Mouse (Mus musculus): ENCODE data around the gene Fam107a. TPM values are rescaled to one million over a fixed set of nuclear protein-coding genes. Genes with fewer than 3 reads are reported as not detected.
"Not testable (repeated sequence)": the region's sequence is repeated elsewhere in the genome, so short reads cannot be mapped to it uniquely, and the experiment has no call there.

Gene Fam107a
- polyA plus RNA-seq, 1 experiment: not detected

- Histone ChIP-seq H3K4me1 (ENCODE audit: control insufficient read depth, insufficient read depth, low read length) (0 out of 2 replicates have a peak, but pooled peaks cover 6% of the 10 kb centered on the region), H3K27ac (ENCODE audit: insufficient read depth, low read length) (no peak overlapping the region), H3K4me3 (ENCODE audit: insufficient read depth, low read length) (no peak overlapping the region)
- no peak for TF ChIP-seq CTCF (IDR thresholded peaks at IDR 0.05; ENCODE audit: borderline replicate concordance, insufficient read depth, low read length)
- no peak for TF ChIP-seq POLR2A (IDR thresholded peaks at IDR 0.05; ENCODE audit: low read depth, low read length)
These were observed 15.1 kb downstream of the Fam107a start for GRCm38 (mm10) chr14:8302687-8303086.

GRCm38 (mm10) chr14:8300281-8300680 is 17.5 kb downstream of the Fam107a start:
- H3K4me3 ChIP-seq (ENCODE audit: insufficient read depth, low read length): no peak overlapping the region

GRCm38 (mm10) chr14:8297889-8298293 is 19.9 kb downstream of the Fam107a start:
- peaks cover 11% of the 10 kb centered on the region for H3K4me1 ChIP-seq (ENCODE audit: control insufficient read depth, insufficient read depth, low read length)
- no peak for TF ChIP-seq CTCF (IDR thresholded peaks at IDR 0.05; ENCODE audit: borderline replicate concordance, insufficient read depth, low read length)
- no peak for TF ChIP-seq POLR2A (IDR thresholded peaks at IDR 0.05; ENCODE audit: low read depth, low read length)
- H3K27ac ChIP-seq (ENCODE audit: insufficient read depth, low read length): no peak overlapping the region
- no peak overlapping the region for H3K4me3 ChIP-seq (ENCODE audit: insufficient read depth, low read length)

More at GRCm38 (mm10) chr14:8300281-8300680, 17.5 kb downstream of the Fam107a start:
- TF ChIP-seq POLR2A (IDR thresholded peaks at IDR 0.05; ENCODE audit: low read depth, low read length): no peak
- TF ChIP-seq CTCF (IDR thresholded peaks at IDR 0.05; ENCODE audit: borderline replicate concordance, insufficient read depth, low read length): peak; percentile 27; the same call in 1 of the 2 replicates
- 0 out of 2 replicates have a peak, but pooled peaks cover 3% of the 10 kb centered on the region for H3K4me1 ChIP-seq (ENCODE audit: control insufficient read depth, insufficient read depth, low read length)
- no peak overlapping the region for H3K27ac ChIP-seq (ENCODE audit: insufficient read depth, low read length)

GRCm38 (mm10) chr14:8294257-8294656 is 23.6 kb downstream of the Fam107a start:
- Histone ChIP-seq H3K4me1 (ENCODE audit: control insufficient read depth, insufficient read depth, low read length) (peaks cover 11% of the 10 kb centered on the region), H3K4me3 (ENCODE audit: insufficient read depth, low read length) (no peak overlapping the region), H3K27ac (ENCODE audit: insufficient read depth, low read length) (peak overlapping the region; percentile 98)
- no peak for TF ChIP-seq CTCF (IDR thresholded peaks at IDR 0.05; ENCODE audit: borderline replicate concordance, insufficient read depth, low read length)
- TF ChIP-seq POLR2A (IDR thresholded peaks at IDR 0.05; ENCODE audit: low read depth, low read length): no peak

GRCm38 (mm10) chr14:8286595-8286994 is 31.2 kb downstream of the Fam107a start:
- H3K4me3 ChIP-seq (ENCODE audit: insufficient read depth, low read length); H3K4me1 ChIP-seq (ENCODE audit: control insufficient read depth, insufficient read depth, low read length); H3K27ac ChIP-seq (ENCODE audit: insufficient read depth, low read length): not testable (repeated sequence)

GRCm38 (mm10) chr14:8283784-8284183 is 34.0 kb downstream of the Fam107a start:
- no peak for TF ChIP-seq CTCF (IDR thresholded peaks at IDR 0.05; ENCODE audit: borderline replicate concordance, insufficient read depth, low read length)
- TF ChIP-seq POLR2A (IDR thresholded peaks at IDR 0.05; ENCODE audit: low read depth, low read length): no peak
- Histone ChIP-seq H3K27ac (ENCODE audit: insufficient read depth, low read length) (no peak overlapping the region), H3K4me1 (ENCODE audit: control insufficient read depth, insufficient read depth, low read length) (no peaks in the 10 kb centered on the region), H3K4me3 (ENCODE audit: insufficient read depth, low read length) (no peak overlapping the region)

- H3K27ac ChIP-seq (ENCODE audit: insufficient read depth, low read length); H3K4me3 ChIP-seq (ENCODE audit: insufficient read depth, low read length); H3K4me1 ChIP-seq (ENCODE audit: control insufficient read depth, insufficient read depth, low read length): not testable (repeated sequence)
These were observed 46.5 kb downstream of the Fam107a start for GRCm38 (mm10) chr14:8271281-8271680.

- TF ChIP-seq POLR2A (IDR thresholded peaks at IDR 0.05; ENCODE audit: low read depth, low read length) (no peak), CTCF (IDR thresholded peaks at IDR 0.05; ENCODE audit: borderline replicate concordance, insufficient read depth, low read length) (no peak)
- no peak overlapping the region for H3K4me3 ChIP-seq (ENCODE audit: insufficient read depth, low read length)
- no peaks in the 10 kb centered on the region for H3K4me1 ChIP-seq (ENCODE audit: control insufficient read depth, insufficient read depth, low read length)
- no peak overlapping the region for H3K27ac ChIP-seq (ENCODE audit: insufficient read depth, low read length)
These were observed 53.4 kb downstream of the Fam107a start for GRCm38 (mm10) chr14:8264378-8264777.

- Histone ChIP-seq H3K4me3 (ENCODE audit: insufficient read depth, low read length) (no peak overlapping the region), H3K4me1 (ENCODE audit: control insufficient read depth, insufficient read depth, low read length) (no peaks in the 10 kb centered on the region), H3K27ac (ENCODE audit: insufficient read depth, low read length) (no peak overlapping the region)
- no peak for TF ChIP-seq POLR2A (IDR thresholded peaks at IDR 0.05; ENCODE audit: low read depth, low read length)
- TF ChIP-seq CTCF (IDR thresholded peaks at IDR 0.05; ENCODE audit: borderline replicate concordance, insufficient read depth, low read length): no peak
These were observed 55.6 kb downstream of the Fam107a start for GRCm38 (mm10) chr14:8262242-8262641.

- TF ChIP-seq POLR2A (IDR thresholded peaks at IDR 0.05; ENCODE audit: low read depth, low read length) (no peak), CTCF (IDR thresholded peaks at IDR 0.05; ENCODE audit: borderline replicate concordance, insufficient read depth, low read length) (no peak)
These were observed 57.6 kb downstream of the Fam107a start for GRCm38 (mm10) chr14:8260214-8260613.

GRCm38 (mm10) chr14:8259166-8259565 is 58.7 kb downstream of the Fam107a start, which contains the start of gene Acox2:
Gene Acox2 (minus strand): TSS chr14:8259353.
- H3K27ac ChIP-seq (ENCODE audit: insufficient read depth, low read length): no peak within 1 kb of the TSS
- TF ChIP-seq CTCF (IDR thresholded peaks at IDR 0.05; ENCODE audit: borderline replicate concordance, insufficient read depth, low read length) (no peak), POLR2A (IDR thresholded peaks at IDR 0.05; ENCODE audit: low read depth, low read length) (no peak)
- no peak within 1 kb of the TSS for H3K4me3 ChIP-seq (ENCODE audit: insufficient read depth, low read length)
- H3K4me1 ChIP-seq (ENCODE audit: control insufficient read depth, insufficient read depth, low read length): no peaks in the 10 kb centered on the region

More at GRCm38 (mm10) chr14:8260214-8260613, 57.6 kb downstream of the Fam107a start:
- Histone ChIP-seq H3K4me3 (ENCODE audit: insufficient read depth, low read length) (no peak overlapping the region), H3K4me1 (ENCODE audit: control insufficient read depth, insufficient read depth, low read length) (no peaks in the 10 kb centered on the region), H3K27ac (ENCODE audit: insufficient read depth, low read length) (no peak overlapping the region)

All from embryonic fibroblast, embryonic 13.5 days (primary cell).